Mouse (Mus musculus) ovary, postnatal 10 days (tissue): ENCODE data around the gene Tuba1c.
"Not testable (repeated sequence)": the region's sequence is repeated elsewhere in the genome, so short reads cannot be mapped to it uniquely, and the experiment has no call there.

ENCODE experiments used
- DNase-seq: peaks from one replicate; pipeline ENCODE4 v3.0.0; 2022; ENCODE audit warnings: low spot score

Tuba1c gene

DNA sequence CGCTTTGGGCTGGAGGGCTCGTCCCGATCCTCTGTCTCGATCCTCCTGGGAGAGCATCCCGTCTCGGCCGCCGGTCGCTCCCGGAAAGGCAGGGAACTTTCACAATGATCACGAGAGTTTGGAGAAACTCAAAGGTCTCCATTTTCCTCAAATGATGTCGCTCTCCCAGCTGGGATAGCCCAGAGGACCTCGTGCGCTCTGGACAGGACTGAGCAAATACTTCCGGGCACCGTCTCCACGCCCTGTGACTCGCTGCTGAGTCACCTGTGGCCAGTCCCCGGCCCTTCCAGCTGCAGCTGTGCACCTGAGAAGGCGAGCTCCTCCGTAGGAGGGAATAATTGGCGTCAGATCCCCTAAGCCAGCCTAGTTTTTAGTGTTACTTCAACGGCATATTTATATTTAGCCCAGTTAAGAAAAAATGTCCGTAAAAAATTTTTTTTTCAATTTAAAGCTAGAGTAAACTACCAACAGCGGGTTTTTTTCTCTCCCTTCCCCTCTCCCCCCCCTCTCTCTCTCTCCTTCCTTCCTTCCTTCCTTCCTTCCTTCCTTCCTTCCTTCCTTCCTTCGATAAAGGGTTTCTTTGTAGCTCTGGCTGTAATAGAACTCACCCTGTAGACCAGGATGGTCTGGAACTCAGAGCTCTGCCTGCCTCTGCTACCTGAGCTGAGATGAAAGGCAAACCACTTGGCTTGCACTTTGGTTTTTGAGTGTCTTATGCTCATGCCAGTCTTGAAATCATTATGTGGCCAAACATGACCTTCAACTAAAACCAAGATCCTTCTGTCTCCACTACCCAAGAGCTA lies 1.1 kb downstream of the Tuba1c start:
- DNase-seq, result no peak

- DNase-seq, result no peak
Measured at GRCm38 (mm10) chr15:99031388-99031675, 1.6 kb downstream of the Tuba1c start.

GRCm38 (mm10) chr15:99032041-99032725 lies 2.5 kb downstream of the Tuba1c start:
- DNase-seq, result no peak

DNA sequence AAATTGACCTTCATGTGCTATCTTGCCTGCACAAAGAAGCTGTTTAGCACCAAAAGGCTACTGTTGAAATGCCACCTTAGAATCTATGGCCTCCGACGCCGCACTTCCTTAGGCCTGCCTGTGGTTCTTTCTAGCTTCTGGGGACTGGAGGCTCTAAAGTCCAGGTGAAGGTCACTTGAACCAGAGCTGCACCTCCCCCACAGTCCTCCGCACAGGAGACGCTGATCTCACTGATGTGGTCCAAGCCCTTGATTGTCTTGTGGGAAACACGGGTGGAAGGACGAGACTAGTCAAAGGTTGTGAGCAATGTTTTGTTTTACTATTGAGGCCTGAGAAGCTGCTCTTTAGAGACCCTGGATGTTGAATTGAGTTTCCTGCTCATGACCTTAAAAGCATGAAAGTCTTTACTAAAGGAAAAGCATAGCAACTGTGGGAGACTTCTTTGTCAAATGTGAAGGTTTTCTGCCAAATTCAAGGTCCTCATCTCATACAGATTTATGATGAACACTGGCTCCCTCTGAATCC lies 3.1 kb downstream of the Tuba1c start:
- no peak for DNase-seq

GRCm38 (mm10) chr15:99033498-99034270 lies 4.0 kb downstream of the Tuba1c start:
- DNase-seq, result no peak

DNA sequence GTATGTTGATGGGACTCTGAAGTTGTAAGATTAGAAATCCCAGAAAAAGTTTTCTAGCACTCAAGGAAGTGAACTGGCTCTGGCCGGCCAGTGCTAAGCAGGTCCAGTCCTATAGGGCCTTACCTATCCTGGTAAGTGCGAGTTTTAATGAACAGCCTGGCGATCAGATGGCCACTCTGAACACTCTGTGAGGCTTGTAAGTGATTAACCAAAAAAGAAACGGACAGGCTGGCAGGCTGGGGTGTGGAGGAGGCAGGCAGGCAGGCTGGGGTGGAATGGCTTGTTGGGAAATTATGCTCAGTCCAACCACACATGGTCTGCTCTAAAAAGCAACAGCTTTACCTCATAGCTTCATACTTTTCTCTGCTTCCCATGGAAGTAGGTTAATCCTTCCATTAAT lies 5.7 kb downstream of the Tuba1c start:
- DNase-seq, result no peak

- no peak for DNase-seq
Measured at GRCm38 (mm10) chr15:99036249-99036905, 6.7 kb downstream of the Tuba1c start.

DNA sequence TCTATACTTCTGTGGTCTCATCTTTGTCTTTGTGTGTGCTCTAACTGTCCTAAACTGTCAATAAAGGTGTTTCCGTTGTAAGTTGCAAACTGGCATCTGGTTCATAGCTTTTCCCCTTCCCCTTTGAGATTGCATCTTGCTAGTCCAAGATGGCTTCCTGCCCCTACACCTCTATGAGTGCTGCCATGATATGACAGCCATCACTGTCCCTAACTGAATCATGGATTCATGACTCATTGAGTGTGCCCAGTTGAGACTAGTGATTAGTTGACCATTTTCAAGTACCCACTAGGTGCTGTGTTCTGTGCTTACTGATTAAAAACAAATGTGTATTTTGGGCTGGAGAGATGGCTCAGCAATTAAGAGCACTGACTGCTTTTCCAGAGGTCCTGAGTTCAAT lies 8.3 kb downstream of the Tuba1c start:
- no peak for DNase-seq

DNA sequence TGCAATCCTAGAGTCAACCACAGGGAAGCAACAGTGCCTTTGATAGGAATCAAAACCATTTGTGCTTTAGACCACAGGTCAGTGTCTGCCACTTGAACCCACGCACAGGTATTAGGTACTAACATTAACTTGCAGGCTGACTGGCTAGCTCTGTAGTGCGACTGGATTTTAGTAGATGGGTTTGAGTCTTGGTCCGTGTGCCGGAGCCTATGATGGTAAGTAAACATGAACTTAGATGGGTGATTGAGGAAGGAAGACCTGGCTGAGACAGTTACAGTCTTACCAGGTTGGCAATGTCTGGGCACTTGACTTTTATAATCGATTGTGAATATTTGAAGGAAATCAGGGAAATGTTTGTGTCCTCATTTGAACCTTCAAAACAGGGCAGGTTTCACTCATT lies 9.1 kb downstream of the Tuba1c start:
- no peak for DNase-seq

DNA sequence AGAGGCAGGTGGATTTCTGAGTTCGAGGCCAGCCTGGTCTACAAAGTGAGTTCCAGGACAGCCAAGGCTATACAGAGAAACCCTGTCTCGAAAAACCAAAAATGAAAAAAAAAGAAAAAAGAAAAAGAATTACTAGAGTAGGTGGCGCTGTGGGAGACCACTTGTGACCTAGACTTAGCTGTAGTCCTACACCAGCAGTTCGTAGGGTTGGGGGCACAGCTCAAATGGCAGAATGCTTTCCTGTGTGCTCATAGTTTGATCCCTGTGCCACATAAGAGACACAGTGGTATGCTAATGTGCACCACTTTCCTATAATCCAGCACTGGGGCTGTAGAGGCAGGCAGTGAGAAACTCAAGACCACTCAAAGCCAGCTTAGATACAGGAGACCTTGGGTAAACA lies 9.6 kb downstream of the Tuba1c start:
- no peak for DNase-seq

DNA sequence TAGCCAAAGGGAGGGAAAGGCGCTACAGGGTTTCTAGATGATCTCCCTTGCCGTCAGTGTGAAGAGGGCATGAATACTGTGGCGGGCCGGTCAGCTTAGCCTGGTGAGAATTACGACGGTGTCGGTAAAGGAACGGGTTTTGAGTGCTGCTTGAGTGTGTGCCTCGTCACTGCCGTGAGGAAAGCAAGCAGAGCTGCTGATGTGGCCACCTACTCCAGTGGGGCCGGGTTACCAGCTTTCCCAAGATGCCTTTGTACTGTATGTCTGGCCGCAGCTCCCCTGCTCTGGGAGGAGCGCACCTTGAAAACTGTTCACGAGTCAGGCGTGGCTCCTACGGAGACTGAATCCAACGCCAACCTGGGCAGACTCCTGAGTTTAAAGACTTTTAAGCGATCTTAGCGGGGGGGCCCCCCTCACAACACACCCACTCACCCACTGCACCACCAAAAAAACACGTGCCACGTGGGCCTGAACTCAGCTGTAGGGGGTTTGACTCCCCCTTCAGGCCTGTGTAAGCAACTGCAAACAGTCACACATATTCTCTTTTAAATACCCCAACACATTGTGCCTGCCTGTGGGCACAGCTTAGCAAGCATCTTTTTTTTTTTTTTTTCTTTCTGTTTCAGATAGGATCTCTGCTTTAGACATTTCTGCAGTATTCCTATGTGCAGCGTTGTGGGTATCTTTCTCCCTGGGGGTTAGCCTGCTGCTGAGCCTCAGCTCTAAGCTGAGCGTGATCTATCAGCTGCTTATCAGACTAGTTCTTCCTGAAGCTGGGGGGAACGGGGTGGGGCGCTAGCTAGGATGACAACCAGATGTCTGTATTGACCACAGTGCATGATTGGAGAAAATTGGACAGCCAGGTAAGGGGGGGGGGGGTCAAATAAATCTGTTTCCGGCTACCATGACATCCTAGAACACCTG lies 10.6 kb downstream of the Tuba1c start:
- no peak for DNase-seq

DNA sequence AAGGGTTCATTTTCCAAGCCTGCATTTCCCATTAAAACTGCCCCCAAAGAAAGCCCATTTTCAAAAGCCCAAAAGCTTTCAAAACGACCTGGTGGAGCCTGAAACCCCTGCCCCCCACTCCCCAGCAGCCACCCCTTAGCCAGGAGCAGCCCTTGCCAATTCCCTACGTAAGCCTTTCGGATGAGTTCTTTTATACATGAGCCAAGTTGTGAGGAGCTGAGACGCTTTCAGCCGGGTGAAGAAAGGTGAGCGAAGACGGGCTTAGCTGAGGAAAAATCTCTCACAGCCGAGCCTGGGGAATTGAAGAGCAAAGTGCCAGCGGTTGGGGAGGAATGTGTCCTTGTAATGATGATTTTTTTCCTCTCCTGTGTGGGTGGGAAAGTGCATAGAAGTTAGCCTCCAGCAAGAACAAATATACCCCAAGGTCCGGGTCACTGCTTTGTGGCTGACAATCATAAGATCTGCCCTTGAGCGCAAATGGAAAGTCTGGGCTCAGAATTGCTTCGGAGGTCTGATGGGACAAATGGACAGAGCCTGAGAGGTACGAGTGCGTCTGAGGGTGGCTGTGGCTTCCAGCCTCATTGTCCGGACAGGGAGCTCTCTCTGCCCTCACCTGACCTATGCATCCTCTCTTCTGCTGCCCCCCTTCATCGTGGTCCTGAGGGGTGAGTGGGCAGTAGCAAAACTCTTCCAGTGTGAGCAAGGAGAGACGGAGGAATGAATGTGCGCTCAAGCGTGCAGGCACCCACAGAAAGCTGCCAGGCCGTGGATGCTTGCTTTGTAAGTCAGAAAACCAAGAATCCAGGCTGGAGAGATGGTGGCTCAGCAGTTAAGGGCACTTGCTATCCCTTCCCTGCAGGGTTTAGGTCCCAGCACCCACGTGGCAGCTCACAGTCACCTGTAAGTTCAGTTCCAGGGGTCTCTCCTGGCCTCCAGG lies 11.5 kb downstream of the Tuba1c start:
- no peak for DNase-seq

GRCm38 (mm10) chr15:99042334-99042733 lies 12.6 kb downstream of the Tuba1c start:
- no peak for DNase-seq

DNA sequence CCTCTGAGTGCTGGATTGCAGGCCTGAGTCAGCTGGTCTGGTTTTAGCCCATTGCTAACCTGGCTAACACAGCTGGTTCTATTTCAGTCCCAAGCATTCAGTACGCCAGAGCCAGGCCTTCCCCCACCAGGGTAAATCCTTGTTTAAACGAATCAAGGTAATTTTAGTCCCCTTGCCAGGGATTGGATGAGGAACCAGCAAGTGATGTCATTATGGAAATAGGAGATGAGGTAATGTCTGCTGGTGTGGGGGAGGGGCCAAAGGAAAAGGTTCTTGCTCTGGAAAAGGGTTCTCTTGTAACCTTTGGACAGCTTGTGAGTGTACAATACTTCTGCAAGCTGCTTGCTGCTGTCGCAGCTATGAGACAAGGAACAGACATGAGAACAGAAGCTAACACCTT lies 15.2 kb downstream of the Tuba1c start:
- no peak for DNase-seq

GRCm38 (mm10) chr15:99045734-99046133 lies 16.0 kb downstream of the Tuba1c start:
- DNase-seq, result not testable (repeated sequence)

DNA sequence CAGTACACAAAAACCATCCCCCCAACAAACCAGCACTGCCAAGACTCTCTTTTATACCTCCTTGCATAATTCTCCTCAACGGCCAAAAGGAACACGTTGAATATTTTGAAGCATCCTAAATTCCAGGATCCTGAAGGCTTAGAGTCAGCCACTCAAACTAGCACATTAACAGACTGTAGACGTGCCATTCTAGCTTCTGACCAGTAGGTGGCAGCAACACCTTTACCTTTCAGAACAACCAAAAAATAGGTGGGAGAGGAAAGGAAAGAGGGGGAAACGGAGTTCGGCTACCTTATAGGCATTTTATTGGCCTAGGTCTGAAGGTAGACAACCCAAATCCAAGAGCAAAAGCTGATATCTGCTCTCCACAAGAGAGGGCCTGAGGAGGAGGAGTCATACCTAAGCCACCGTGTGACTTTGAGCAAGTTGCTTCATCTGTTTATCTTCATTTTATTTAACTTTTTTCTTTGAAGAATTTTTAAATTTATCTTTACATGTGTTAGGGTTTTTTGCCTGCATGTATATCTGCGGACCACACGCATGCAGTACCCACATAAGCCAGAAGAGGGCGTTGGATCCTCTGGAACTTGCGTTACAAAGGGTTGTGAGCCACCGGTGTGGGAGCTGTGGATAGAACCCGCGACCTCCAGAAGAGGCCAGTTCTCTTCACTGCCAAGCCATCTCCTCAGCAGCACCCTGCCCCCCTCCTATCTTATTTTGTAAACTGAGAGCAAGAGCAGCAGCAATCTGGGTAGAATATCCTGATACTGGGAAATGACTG lies 20.0 kb downstream of the Tuba1c start:
- no peak for DNase-seq

DNA sequence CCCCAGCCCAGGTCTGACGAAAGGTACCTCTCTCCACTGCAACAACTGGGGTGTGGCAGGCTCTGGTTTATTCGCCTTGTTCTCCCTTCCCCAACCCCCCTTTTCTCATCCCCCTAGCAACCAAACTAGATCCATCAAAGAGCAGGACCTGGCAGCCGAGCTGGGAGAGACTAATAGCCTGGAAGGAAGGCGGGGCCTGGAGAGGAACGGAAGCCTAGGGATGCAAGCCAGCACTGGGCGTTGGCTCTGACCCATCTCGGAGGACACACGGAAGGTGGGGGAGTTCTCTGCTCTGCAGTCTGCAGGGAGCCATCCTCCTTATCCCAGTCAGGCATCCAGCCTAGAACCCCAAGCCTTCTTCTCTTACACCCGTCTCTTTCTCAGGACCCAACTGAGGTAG lies 23.7 kb downstream of the Tuba1c start:
- no peak for DNase-seq

DNA sequence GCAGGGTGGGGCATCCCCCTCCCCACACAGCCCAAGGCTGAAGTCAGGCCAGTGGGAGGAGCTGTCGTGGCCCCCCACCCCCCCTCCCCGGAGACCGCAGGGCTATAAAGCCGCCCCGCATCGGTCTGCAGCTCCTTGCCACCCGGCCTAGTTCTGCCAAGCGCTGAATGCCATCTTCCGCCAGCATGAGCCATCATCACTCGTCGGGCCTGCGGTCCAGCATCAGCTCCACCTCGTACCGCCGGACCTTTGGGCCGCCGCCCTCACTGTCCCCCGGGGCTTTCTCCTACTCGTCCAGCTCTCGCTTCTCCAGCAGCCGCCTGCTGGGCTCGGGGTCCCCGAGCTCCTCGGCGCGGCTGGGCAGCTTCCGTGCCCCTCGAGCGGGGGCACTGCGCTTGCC lies 25.3 kb downstream of the Tuba1c start, which contains the start of gene Prph:
Gene Prph (plus strand): TSS at position 135 of the 400 bp plus-strand sequence.
- no peak for DNase-seq

DNA sequence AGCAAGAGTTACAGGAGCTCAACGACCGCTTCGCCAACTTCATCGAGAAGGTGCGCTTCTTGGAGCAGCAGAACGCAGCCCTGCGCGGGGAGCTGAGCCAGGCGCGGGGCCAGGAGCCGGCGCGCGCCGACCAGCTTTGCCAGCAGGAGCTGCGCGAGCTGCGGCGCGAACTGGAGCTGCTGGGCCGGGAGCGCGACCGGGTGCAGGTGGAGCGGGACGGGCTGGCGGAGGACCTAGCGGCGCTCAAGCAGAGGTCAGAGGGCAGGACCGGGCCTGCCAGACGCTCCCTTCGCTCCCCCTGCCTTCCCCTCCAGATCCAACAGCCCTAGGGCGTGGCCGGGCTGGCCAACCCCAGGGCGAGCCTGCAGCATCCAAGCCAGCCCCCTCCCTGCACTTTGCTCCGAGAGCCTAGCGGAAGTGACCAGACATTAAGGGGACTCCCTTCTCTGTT lies 25.8 kb downstream of the Tuba1c start:
- DNase-seq, result no peak
